Mouse (Mus musculus): ENCODE data around the gene Gm3045. TPM values are rescaled to one million over a fixed set of nuclear protein-coding genes. Genes with fewer than 3 reads are reported as not detected.
A peak's percentile ranks its signal among the peaks of the same experiment; 100 is the strongest.

Gene Gm3045
- total RNA-seq, 2 experiments from 2014 or later: not detected

DNA sequence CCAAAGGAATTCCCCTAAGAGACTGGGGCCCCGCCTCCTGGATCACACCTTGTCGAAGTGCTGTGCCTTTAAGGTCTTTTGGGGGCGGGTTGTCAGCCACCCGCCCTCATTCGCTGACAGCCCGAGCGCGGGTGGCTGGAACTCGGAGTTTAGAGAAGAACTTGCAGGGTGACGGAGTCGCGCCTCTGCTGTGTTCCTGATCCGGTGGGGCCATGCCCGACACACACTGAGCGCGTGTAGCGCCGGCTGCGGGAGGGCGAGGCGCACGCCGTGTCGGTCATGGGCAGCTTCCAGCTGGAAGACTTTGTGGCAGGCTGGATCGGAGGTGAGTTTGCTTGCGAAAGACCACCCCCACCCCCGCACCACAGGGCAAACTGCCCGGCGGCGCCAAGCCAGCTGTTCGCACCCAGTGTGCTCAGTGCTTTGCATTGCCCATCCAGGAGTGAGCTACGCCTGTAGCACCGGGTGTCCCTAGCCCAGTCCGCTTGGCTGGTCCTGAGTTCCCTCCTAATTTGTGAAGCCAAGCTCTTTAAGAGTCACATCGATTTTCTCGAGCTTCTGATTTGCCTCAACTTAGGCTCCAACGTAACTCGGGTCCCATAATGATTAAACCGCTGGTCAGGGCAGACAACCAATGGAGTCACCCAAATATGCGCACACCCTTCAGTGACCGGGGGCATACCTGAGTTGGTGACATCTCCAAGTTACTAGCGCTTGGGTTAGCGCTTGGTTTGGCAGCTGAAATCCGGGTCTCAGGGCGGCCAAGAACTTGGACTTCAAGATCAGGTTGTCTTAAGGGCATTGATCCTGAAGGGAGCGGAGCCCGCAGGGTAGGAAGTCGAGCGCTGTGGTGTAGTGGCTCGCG lies 12.0 kb downstream of the Gm3045 start, which contains the start of gene Slc25a48:
Slc25a48 (plus strand) TSS at position 145 of the 865 bp plus-strand sequence.
- no peak for DNase-seq

DNA sequence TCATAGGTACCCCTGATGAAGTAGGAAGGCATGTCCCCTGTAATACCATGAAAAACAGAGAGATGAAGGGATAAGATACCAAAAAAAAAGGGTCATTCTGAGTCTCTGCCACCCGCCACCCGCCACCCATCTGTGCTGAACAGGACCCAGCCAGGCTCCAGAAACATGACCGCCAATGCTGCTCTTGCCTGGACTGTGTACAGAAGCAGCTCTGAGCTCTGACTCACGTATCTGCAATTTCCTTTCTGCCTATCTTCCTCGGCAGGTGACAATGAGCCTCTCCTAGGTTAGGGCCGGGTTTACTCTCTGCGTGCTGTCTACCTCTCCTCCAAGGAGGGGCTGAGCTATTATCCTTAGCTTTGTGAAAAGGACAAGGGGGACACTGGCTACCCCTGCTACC lies 17.0 kb downstream of the Gm3045 start:
- no peak for DNase-seq

DNA sequence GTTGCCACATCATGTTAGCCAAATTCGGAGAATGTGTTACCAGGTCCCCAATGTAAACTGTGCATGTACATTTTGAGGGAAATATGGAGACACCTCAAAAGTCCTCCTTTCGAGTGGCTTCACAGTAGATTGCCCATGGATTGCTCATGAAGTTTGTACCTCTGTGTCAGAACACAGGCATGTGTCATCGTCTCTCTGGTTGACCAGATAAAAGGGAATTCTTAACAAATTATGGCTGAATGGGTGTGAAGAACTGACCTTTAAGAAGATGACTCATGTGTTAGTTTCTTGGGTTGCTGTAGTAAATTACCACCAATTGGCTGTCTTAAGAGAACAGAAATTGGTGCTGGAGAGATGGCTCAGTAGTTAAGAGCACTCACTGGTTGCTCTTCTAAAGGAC lies 17.7 kb downstream of the Gm3045 start:
- DNase-seq: no peak

DNA sequence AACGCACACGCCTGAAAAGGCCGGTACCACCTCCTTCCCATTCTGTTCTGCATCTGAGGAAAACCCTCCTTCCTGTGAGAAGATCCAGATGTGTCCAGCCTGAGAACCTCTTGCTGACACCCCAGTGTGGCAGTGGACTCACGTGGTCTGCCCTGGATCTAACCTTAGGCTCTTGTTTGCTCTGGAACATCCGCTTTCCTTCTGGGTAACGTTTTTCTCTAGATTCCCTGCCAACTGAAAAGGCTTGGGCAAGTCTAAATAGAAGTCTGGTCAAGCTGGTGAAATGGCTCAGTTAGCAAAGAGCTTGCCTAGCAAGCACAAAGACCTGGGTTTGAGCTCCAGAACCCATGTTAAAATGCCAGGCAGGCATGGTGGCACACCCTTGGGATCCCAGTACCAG lies 18.6 kb downstream of the Gm3045 start:
- DNase-seq: no peak

DNA sequence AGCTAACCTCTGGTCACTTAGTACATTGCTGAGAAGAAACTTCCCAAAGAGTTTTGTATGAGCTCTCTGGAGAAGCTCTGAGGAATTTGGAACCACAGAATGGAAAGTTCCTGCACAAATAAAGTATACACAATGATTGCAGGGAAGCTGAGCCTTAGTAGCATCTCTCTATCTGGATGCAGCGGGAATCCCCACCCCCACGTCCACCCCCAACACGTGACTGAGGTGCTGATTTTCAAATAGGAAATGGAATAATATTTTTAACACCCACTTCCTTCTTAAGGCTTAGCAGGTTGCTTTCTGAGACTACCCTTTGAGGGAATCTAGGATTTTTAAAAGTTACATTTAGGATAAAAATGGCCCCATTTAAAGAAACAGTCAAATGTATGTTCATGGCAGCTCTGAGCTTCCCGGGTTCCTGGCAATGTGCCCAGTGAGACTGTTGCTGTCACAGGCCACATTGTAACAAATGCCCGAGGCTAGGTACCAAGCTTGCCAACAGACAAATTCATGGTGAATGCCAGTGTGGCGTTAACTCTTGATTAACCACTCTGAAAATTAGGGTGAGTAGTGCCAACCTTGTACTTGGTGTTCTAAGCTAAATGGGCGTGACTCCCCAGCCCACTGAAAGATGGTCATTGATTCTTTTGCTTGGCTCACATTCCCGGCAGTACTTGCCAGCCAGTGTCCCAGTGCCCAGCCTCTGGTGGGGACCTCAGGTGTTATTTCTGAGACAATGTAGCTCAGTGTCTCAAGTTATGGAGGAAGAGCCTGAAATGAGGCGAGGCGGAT lies 23.0 kb downstream of the Gm3045 start:
- no peak for DNase-seq

DNA sequence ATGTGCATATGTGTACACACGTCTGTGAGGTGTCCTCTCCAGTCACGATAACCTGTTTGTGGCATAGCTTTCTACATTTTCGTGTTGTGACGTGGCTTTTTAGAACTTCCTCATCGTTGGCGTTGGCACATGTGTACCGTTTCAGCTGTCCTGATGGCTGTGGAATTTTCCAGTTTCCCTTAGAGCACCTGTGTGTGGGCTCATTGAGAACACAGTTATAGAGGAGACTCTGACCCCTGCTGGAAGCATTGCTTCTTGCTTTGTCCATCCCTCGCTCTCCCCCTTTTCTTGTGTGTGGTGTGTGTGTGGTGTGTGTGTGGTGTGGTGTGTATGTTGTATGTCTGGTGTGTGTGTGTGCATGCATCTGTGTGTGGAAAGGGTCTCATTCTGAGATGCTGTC lies 23.6 kb downstream of the Gm3045 start:
- DNase-seq: no peak

DNA sequence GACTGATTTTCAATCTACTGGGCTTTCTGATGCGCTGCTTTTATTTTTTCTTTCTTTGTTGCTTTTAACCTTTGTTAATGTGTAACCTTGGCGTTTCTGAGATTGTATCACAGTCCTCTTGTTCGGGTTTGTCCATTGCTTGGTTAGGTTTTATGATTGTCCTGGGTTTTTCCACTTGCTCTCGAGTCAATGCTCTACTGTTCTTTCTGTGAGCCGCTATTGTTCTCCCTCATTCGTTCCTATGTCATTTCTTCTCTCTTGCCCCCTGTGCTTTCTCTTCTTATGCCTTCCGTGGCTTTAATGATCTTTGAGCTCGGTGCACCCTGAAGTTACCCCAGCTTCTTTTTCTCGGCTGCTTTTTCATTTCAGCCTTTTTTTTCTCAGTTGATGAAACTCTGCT lies 31.6 kb downstream of the Gm3045 start:
- DNase-seq: no peak

DNA sequence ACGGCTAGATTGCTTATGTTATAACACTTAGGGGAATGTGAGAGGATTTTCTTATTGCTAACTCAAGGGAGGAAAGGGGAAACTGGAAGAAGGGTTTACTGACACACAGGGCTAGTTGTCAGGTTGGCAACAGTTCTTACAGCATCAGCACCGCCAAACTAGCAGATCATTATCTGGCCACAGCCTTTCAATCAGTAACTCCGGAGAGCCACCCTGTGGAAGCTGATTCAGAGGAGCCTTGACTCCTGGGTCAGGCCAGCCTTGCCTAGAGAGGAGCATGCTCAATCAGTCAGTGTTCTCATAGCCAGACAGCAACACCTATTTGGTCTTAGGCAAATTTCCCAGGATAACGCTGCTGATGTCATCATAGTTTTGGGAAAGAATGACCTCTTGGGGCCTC lies 35.1 kb downstream of the Gm3045 start:
- DNase-seq: no peak

DNA sequence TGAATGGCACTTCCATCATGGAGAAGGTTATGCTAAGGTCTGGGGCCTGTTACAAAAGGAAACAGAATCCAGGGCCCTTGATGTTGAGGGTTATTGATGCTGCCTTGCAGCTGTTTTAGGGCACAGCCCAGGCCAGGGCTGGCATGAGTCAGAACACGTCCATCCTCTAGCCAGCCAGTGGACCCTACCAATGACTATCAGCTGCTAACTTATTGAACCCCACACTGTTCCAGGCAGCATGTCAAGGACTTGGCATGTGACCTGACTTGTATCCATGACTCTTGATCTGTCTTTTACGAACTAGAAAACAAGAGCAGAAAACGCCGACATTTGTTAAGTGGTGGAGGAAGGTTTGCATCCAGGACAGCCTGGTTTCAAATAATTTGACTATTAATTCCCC lies 36.4 kb downstream of the Gm3045 start:
- no peak for DNase-seq

DNA sequence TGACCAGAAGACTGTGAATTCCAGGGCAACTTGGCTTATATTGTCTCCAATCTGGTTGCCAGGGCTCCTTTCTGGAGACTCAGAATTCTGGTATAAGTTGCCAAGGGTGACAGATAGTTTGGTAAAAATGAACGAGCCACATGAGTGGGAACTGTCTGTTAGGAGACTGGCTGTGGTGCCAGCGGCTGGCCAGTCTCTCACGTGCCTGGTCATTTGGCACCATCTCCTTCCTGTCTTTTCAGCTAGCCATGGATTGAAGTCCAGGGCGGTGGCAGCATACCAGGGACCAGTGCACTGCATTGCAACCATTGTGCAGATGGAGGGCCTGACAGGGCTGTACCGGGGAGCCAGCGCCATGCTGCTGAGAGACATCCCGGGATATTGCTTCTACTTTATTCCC lies 36.9 kb downstream of the Gm3045 start:
- DNase-seq: no peak

DNA sequence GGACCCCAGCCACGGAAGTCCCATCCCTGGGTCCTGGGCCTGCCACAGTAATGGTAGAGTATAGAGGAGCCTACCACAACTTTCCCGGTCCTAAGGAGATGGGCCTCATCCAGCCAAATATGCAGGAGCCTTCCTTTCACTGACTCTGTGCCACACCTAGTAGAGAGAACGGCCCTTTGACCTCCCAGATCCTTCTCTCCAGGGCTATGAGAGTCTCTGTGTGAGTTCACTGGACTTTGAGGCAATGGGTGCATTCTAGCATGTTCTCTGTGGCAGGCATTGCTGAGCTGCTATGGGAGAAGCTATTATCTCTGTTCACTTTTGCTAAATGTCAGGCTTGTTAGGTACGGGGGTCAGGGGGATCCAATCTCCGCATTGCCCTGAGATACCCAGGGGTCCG lies 37.4 kb downstream of the Gm3045 start:
- DNase-seq: no peak

DNA sequence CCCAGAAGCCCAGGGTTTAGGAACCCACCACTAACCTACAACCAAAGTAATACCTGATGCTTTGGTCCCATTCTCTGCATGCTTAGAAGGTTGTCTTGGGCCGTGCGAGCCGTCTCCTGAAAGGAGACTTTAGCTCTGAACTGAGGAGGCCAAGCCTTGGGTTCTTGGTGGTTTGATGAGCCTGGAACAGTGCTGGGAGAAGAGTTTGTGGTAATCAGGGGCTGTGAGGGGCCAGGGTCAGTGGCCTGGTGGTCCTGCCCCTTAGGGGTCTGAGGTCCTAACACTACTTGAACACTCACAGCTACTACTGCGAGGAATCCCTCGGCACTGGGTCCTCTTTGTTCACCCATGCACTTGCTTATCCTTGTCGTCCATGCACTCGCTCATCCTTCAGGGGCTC lies 41.4 kb downstream of the Gm3045 start:
- DNase-seq: no peak

DNA sequence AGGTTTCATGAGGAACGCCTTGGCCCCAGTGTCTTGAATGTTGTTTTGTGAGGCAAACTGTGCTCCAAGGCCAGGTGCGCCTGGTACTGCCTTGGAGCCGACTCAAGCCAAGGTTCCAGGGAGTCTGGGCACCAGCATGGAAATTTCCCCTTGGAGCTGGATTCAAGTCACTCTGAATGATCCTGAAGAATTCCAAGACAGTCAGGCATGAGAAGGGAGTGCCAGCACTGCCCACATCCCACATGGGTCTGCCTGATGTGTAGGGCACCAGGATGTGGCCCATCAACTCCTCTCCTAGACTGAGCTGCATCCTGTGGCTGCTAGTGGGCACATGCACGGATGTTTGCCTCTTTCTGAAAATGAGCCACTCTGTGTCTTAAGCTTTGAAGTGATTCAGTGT lies 42.1 kb downstream of the Gm3045 start:
- no peak for DNase-seq

DNA sequence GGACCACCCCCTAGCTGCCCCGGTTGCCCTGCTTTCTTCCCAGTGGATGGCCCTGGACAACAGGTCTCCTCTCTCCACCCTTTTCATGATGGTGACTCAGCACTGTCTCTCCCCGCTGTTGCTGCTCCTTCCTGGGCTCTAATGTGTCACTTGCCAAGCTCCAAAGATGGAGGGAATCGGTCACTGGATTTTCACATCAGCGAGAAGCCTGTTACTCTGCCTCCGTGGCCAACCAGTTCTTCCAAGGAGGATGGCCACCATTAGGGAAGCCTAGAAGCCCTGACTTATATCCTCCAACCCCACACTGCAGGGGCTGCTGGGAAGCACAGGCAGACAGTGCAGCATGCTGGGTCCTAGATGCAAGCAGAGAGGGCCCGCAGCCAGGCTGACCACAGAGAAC lies 44.8 kb downstream of the Gm3045 start:
- no peak for DNase-seq

DNA sequence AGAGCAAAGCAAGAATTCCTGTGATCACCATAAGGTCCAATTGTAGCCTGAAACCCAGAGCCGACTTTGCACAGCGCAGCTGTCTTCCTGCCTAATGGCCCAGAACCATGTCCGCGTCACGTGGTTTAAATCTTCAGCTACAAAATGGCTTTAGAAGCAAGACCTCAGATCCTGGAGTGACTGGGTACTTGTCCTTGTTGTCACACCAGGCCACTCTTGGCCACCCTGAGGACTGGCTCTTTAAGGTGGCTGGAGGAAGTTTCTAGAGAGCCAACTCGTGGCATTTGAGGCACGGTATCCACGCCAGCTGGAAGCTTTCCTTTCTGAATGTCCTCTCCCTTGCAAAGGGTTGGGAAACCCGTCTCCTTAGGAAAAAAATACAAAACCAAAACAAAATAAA lies 45.6 kb downstream of the Gm3045 start:
- peak in 1 of 2 experiments; percentile 11 for DNase-seq

DNA sequence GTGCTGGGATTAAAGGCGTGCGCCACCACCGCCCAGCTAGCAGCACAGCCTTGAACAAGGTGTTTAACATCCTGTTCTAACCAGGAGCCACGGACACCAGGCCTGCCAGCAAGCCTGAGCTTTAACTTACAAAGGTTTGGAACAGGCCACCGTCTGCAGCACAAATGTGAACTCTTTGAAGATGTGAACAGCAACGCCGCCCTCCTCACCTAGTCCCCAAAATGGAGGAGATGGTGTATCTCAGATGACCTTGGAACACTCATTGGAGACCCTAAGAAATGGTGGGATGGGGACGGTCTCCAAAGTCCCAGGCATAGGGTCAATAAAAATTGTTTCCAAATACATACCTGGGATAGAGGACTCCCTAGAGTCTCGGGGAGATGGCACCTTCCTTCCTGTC lies 46.3 kb downstream of the Gm3045 start:
- no peak for DNase-seq

DNA sequence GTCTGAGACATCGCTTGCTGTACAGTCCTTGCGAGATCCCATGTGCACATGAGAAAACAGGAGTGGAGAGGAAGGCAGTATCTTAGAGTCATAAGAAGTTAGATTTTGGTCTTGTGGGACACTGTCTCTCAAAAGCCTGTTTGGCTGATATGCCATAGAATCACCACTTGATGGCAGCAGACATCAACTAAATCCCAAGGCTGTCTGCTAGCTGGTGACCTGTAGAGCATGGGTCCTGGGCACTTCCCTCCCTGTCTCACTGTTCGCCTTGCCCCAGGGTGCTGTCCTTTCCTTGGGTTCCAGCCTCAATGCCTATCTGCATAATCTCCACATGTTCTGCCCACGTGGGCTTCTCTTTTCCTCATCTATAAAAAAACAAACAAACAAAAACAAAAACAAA lies 49.0 kb downstream of the Gm3045 start:
- peak; percentile 20 to 26 for DNase-seq

DNA sequence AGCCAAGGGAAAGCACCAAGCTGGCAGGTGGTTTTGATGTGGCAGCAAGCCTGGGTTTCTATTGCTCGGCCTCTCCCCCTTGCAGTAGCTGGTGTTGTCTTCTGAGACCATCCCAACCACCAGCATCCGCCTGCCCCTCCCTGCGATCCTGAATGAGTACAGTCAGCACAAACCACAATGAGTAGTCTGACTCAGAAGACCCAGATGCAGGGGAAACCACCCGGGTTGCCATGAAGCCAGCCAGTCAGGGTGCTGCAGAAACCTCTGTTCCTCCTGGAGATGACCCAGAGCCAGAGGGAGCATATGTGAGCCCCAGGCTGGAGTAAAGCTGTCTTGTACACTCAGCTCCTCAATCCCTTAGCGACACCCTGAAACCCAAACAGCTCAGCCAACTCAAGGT lies 50.4 kb downstream of the Gm3045 start:
- DNase-seq: no peak

DNA sequence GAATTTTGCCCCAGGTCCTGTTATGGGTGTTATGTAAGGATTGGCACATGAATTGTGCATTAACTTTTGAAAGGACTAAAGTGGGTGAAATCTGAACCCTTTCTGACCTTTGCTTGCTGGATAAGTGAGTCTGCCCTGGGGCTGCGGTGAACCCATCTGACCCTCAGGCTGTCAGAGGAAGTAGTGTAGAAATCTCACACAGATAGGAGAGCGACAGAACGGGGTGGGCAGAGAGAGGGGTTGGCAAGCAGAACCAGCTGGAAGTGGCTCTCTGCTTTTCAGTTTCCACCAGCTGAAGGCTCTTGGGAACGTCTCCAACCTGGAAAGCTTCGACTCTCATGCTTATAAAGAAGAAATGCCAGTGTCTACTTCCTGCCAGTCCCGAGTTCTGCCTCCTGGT lies 50.9 kb downstream of the Gm3045 start:
- peak; percentile 47 to 55 for DNase-seq

DNA sequence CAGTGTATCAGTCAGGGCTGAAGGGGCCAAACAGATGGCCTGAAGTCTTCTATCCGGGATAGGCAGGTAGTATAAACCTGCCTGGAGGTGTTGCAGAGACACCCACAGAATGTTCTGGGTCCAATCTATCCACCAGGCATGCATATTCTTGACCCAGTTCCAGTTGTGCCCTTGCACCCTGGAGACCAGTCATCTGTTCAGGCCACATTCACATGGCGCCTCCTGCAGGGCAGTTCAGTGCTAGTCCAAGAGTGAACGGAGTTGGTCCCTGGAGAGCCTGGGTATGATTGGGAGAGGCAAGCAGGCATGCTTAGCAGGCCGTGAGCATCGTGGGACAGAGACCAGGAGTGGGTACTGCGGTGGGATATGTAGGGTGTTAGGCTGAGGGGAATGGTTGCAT lies 51.6 kb downstream of the Gm3045 start:
- no peak for DNase-seq

DNA sequence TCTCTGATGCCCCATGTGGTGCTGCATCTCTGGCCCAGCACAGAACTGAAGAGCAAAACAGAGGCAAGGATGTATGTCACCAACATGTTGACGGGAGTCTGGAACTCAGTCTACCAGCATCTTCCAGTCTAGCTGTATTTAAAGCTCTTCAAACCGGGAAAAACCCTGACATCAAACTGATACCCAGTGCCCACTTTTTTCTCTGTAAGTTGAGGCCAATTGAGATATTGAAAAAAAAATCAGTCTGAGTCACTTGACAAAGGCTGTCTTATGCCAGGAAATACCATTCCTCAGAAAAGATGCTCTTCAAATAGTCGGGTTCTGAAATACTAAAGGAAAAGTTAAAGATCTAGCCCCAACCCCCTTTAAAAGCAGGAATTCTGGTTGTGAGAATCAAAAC lies 55.8 kb downstream of the Gm3045 start, which contains the start of gene Il9:
Il9 (minus strand) TSS at position 101 of the 400 bp plus-strand sequence.
- no peak for DNase-seq
